Mouse (Mus musculus) heart, embryonic 15.5 days (tissue): Measurements from ENCODE around the gene Acot9. TPM values are rescaled to one million over a fixed set of nuclear protein-coding genes. Genes with fewer than 3 reads are reported as not detected.

Experiments used
- ATAC-seq: fragments of 200-750 bp; cut with Nextera tagmentation; replicated peaks from 2 replicates; pipeline ENCODE4 v1.8.0; 2017; ENCODE audit warnings: low read depth, moderate TSS enrichment; ENCODE audit not compliant: insufficient number of reproducible peaks, insufficient read depth, low FRiP score
- H3K27ac ChIP-seq: fragments of 300-500 bp; sonication (generic); 2 replicates; pipeline ENCODE4 v1.5.1; 2015; ENCODE audit warnings: mild to moderate bottlenecking, inconsistent platforms
- H3K27me3 ChIP-seq: fragments of 300-500 bp; sonication (generic); 2 replicates; pipeline ENCODE4 v1.6.1; 2015; ENCODE audit warnings: inconsistent platforms
- H3K36me3 ChIP-seq: fragments of 300-500 bp; sonication (generic); 2 replicates; pipeline ENCODE4 v1.6.1; 2015; ENCODE audit warnings: mild to moderate bottlenecking, inconsistent platforms
- H3K4me1 ChIP-seq: fragments of 300-500 bp; sonication (generic); replicated peaks from 2 replicates; pipeline ENCODE4 v1.6.1; 2015; ENCODE audit warnings: inconsistent platforms
- H3K4me2 ChIP-seq: fragments of 300-500 bp; sonication (generic); 2 replicates; pipeline ENCODE4 v1.6.1; 2015; ENCODE audit warnings: inconsistent platforms, mild to moderate bottlenecking, moderate library complexity
- H3K4me3 ChIP-seq: fragments of 300-500 bp; sonication (generic); 2 replicates; pipeline ENCODE4 v1.5.1; 2015; ENCODE audit warnings: mild to moderate bottlenecking, inconsistent platforms
- H3K9ac ChIP-seq: fragments of 300-500 bp; sonication (generic); 2 replicates; pipeline ENCODE4 v1.6.1; 2015; ENCODE audit warnings: mild to moderate bottlenecking, inconsistent platforms
- H3K9me3 ChIP-seq: fragments of 300-500 bp; sonication (generic); replicated peaks from 2 replicates; pipeline ENCODE4 v1.6.1; 2016; ENCODE audit warnings: inconsistent platforms
- WGBS: fragments of 180-500 bp; shearing (Covaris S2); methylation state at CpG from one replicate; pipeline ENCODE4 v1.1.7; 2015; ENCODE audit warnings: mixed read lengths; 5-methylcytosine and 5-hydroxymethylcytosine counted together
- polyA plus RNA-seq: library from polyadenylated mRNA; unstranded; fragments of >200 nt; fragmentation: Nextera tagmentation; extraction: Ambion mirVana; gene quantifications from 2 replicates; pipeline ENCODE4 v1.2.1, GENCODE M21; 2015

Acot9 gene
- 40.4 and 40.9 TPM in 2 replicates for polyA plus RNA-seq

DNA sequence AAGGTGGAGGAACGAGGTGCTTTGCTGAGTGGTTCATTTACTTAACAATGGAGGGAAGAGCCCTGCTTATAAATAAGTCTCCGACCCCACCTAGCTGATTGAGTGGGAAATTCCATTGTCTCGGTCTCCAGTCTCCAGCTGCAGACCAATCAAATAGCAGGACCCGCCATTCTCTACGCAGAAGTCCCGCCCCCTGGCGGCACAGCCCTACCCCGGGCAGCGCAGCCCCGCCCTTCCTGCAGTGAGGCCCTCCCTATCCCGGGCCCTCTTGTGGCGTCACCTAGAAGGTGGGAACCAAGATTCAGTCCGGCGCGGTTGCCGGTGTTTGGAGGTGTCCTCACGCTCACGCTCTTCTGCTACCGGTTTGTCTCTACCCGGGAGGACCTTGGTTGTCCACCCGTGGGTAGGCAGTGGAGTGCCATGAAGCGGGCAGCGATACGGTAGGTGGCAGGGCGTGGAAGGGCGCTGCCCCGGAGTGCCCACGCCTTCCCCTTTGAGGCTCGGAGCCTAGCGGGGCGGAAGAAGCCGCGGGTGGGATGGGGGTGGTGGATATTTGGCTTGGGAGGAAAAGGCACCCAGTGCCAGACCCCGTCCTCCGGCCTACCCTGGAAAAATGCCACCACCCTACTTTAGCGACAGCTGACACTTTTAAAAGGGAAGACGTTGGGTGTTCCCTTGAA, at the start of gene Acot9:
TSS of gene Acot9 (plus strand) at position 209 of the 680 bp plus-strand sequence.
- Histone ChIP-seq H3K4me2 (peak within 1 kb of the TSS; percentile 59), H3K4me1 (no peaks in the 10 kb centered on the region), H3K9ac (peak within 1 kb of the TSS; percentile 72), H3K27me3 (no peaks in the 10 kb centered on the region), H3K4me3 (peak within 1 kb of the TSS; percentile 69), H3K36me3 (no peaks in the 10 kb centered on the region), H3K9me3 (no peaks in the 10 kb centered on the region), H3K27ac (peak within 1 kb of the TSS; percentile 77)
- 19% methylated on average over 37 of the region's 37 CpGs for WGBS
- peak; percentile 99 for ATAC-seq

DNA sequence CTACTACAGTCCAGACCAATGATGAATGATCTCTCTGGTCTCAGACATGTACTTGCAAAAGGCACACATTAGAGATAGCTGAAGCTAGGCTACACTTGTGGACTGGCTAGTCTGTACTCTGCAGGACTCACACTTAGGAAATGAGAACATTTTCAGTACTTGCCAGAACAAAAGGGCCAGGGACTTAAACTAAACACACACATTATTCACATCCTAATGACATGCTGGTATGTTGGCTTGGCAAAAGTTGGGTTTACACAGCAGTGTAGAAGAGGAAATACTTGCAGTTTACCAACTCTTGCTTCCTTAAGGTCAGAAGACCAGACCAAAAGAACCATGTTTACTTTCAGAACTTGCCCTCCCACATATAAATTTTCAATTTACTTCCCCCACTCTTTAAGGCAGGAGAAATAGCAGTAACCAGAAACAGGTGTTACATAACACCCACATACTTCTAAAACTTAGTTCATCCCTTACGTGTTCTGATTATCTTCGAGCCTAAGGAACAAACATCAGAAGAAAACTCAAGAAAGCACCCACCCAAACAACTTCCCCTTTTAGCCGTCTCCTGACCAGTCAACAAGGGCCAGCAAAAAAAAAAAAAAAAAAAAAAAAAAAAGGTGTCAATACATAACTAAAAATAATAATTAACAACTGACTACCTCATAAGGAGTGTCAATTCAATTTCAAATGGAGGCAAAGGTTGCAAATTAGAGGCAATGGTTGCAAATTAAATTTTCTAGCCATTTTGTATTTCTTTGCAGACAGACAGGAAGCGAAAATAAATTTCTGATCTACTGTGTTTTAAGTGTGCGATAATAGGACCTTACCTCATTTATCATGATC, 47.7 kb upstream of the Acot9 start:
- Histone ChIP-seq H3K36me3 (no peaks in the 10 kb centered on the region), H3K4me3 (no peak overlapping the region), H3K27ac (no peak overlapping the region), H3K9ac (no peak overlapping the region), H3K4me2 (peak overlapping the region; percentile 58), H3K9me3 (no peaks in the 10 kb centered on the region), H3K27me3 (no peaks in the 10 kb centered on the region), H3K4me1 (no peaks in the 10 kb centered on the region)
- no peak for ATAC-seq
- WGBS = 67% methylated on average over 5 of the region's 5 CpGs

DNA sequence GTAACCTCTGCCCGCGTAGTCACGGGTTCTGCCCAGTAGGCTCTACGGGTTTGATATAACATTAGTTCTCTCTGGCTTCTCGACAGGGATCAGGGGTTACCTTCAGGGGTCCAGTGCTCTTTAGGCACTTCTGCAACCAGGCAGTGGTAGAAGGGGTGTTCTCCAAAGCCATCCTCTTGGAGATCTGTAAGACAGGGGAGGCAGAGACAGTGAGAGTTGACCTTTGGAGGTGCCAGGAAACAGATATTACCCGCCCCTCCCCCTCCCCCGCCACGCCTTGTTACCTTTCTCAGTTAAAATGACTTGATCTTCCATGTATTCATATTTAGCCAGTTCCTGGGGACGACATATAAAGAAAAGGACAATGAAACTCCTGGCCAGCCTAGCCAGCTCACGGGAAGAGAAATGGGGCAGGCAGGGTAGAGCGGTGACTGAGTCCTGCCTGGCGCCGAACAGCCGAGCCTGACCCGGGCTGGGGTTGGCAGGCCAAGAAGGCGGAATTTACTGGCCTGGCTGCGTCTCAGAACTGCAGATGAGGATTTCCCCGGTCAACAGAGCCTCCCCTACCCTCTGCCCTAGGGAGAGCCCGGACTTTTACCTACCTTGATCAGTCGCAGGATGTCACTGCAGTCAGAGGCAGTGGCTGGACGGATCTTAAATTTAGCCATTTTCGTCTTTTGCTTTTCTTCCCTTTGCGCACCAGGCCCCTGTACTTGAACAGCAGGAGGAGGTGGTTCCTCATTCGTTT, 46.6 kb upstream of the Acot9 start:
- peak; percentile 69 for ATAC-seq
- Histone ChIP-seq H3K27ac (peak overlapping the region; percentile 73), H3K36me3 (no peaks in the 10 kb centered on the region), H3K4me2 (peak overlapping the region; percentile 58), H3K9ac (peak overlapping the region; percentile 63), H3K4me1 (no peaks in the 10 kb centered on the region), H3K4me3 (peak overlapping the region; percentile 63), H3K27me3 (no peaks in the 10 kb centered on the region), H3K9me3 (no peaks in the 10 kb centered on the region)
- 20% methylated on average over 23 of the region's 24 CpGs for WGBS

DNA sequence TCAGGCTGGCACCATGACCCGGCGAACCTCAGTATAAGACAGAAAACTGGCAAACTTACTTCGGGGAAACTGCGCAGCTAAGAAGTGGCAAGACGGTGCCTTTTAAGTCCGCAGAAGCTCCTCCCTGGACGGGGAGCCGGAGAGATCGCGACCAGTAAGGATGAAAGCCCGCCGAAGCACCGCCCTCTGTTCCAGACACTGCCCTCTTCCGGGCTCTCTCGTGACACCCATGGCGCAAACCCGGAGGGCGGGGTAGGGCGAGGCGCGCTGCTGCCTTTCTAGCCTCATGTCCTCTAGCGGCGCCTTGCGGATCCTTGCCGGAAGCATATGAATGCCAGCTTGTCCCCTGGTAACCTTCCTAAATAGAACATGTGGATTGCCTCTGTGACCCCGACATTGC, 46.0 kb upstream of the Acot9 start, which contains the start of gene Sat1:
TSS of gene Sat1 (minus strand) at position 179 of the 400 bp plus-strand sequence.
- H3K4me1 ChIP-seq = no peaks in the 10 kb centered on the region
- peak within 1 kb of the TSS; percentile 63 for H3K9ac ChIP-seq
- H3K36me3 ChIP-seq = no peaks in the 10 kb centered on the region
- peak within 1 kb of the TSS; percentile 63 for H3K4me3 ChIP-seq
- no peaks in the 10 kb centered on the region for H3K9me3 ChIP-seq
- 13% methylated on average over 26 of the region's 26 CpGs for WGBS
- H3K4me2 ChIP-seq = peak within 1 kb of the TSS; percentile 58
- peak; percentile 98 for ATAC-seq
- H3K27ac ChIP-seq = peak within 1 kb of the TSS; percentile 73
- no peaks in the 10 kb centered on the region for H3K27me3 ChIP-seq

DNA sequence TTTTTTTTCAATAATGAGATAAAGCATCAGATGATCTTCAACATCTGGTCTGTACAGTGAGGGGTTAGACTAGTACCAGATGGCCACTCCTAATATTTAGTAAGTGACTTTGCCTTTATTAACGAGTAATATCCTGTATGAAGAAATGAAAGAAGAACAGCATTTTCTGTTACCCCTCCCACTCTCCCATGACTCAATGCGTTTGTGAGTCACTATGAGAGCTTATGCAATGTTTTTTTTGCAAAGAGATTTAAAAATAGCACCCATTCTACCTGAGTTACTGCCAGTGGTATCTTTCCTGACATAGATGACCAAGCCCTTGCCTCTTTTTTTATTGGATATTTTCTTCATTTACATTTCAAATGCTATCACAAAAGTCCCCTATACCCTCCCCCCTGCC, 44.0 kb upstream of the Acot9 start:
- H3K4me2 ChIP-seq = no peak overlapping the region
- WGBS = 41% methylated on average over 2 of the region's 2 CpGs

DNA sequence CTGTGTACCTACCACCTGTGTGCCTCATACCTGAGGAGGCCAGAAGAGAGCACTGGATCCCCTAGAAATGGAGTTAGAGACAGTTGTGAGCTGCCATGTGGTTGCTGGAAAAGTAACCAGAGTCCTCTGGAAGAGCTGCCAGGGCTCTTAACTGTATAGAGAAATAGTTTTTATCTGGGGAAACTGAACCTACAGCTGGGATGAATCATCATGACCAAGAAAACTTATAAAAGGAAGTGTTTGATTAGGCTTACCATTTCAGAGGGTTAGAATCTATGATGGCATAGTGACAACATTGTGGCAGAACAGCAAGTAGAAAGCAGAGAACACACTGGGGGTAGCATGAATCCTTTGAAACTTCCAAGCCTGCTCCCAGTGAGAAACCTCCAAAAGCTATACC, 5.4 kb upstream of the Acot9 start:
- no peak for ATAC-seq
- Histone ChIP-seq H3K4me2 (no peak overlapping the region), H3K27ac (no peak overlapping the region), H3K36me3 (no peaks in the 10 kb centered on the region), H3K27me3 (no peaks in the 10 kb centered on the region), H3K4me3 (no peak overlapping the region), H3K9me3 (no peaks in the 10 kb centered on the region), H3K9ac (no peak overlapping the region), H3K4me1 (no peaks in the 10 kb centered on the region)

More for the DNA sequence above, 44.0 kb upstream of the Acot9 start:
- no peaks in the 10 kb centered on the region for H3K27me3 ChIP-seq
- no peak overlapping the region for H3K9ac ChIP-seq
- no peak overlapping the region for H3K4me3 ChIP-seq
- H3K4me1 ChIP-seq = no peaks in the 10 kb centered on the region
- ATAC-seq = no peak
- H3K9me3 ChIP-seq = no peaks in the 10 kb centered on the region
- H3K36me3 ChIP-seq = no peaks in the 10 kb centered on the region
- H3K27ac ChIP-seq = no peak overlapping the region

DNA sequence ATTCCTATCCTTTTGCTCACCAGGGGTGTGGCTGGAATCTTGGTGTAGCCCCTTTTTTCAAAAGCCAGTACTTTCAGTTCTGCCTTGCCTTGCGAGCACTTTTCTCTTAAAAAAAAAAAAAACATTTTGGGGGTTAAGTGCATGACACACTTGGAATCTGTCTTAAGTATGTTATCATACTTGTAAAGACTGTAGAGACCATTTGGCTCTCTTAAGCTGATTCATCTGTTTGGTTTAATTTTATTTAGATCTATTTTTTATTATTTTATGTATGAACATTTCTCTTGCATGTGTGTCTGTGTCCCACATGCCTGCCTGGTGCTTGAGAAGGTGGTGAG, 641 bp downstream of the Acot9 start:
- 14% methylated on average over 1 of the region's 1 CpGs for WGBS
- peak overlapping the region; percentile 59 for H3K4me2 ChIP-seq
- no peaks in the 10 kb centered on the region for H3K9me3 ChIP-seq
- H3K4me1 ChIP-seq = no peaks in the 10 kb centered on the region
- peak overlapping the region; percentile 77 for H3K27ac ChIP-seq
- H3K9ac ChIP-seq = peak overlapping the region; percentile 72
- no peaks in the 10 kb centered on the region for H3K27me3 ChIP-seq
- ATAC-seq = no peak
- H3K36me3 ChIP-seq = no peaks in the 10 kb centered on the region
- peak overlapping the region; percentile 69 for H3K4me3 ChIP-seq

DNA sequence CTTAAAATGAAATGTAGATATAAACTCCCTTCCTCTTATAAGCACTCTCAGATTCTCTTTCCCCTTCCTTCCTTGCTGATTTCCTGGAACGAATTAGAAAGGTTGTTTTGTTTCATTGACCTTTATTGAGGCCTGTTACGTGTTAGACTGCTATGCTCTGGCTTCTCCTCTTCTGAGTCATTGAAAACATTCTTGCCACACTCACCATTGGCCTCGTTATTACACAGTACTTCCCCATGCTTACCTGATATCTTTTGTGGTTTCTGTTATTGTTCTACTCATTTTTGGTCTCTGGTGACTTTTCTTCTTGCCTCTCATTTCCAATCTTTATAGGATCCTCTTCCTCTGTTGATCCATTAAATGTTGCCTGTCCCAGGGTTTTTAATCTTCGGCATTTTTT, 16.2 kb downstream of the Acot9 start:
- Histone ChIP-seq H3K4me2 (no peak overlapping the region), H3K9me3 (no peaks in the 10 kb centered on the region), H3K27ac (no peak overlapping the region), H3K4me1 (no peaks in the 10 kb centered on the region), H3K4me3 (no peak overlapping the region), H3K9ac (no peak overlapping the region), H3K36me3 (no peaks in the 10 kb centered on the region; the same call in 1 of the 2 replicates), H3K27me3 (no peaks in the 10 kb centered on the region)
- WGBS = 70% methylated on average over 4 of the region's 4 CpGs
- no peak for ATAC-seq

DNA sequence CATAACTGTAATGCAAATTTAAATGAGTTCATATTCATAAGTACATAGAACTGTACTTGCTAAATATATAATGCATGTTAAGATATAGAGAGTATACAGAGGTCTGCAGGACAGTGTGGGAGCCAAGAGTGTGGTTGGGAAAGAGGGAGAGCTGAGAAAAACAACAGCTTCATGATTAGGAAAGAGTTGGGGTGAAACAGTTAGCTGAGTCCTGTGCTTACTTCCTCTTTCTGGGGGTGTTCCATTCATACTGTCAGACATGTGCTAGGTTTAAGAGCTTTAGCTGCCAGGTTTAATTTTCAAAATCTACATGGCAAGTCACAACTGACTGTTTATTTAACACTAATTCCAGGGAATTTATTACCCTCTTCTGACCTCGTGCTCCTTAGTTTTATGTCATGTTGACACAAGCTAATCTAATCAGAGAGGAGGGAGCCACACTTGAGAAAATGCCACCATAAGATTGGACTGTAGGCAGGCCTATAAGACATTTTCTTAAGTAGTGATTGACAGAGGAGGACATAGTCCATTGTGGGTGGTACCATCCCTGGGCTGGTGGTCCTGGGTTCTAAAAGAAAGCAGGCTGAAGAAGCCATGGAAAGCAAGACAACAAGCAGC, 18.3 kb downstream of the Acot9 start:
- no peak for ATAC-seq
- Histone ChIP-seq H3K4me2 (no peak overlapping the region), H3K4me3 (no peak overlapping the region), H3K36me3 (no peaks in the 10 kb centered on the region), H3K9ac (no peak overlapping the region), H3K27ac (no peak overlapping the region), H3K9me3 (no peaks in the 10 kb centered on the region), H3K4me1 (no peaks in the 10 kb centered on the region), H3K27me3 (no peaks in the 10 kb centered on the region)
- WGBS = 32% methylated on average over 1 of the region's 1 CpGs

DNA sequence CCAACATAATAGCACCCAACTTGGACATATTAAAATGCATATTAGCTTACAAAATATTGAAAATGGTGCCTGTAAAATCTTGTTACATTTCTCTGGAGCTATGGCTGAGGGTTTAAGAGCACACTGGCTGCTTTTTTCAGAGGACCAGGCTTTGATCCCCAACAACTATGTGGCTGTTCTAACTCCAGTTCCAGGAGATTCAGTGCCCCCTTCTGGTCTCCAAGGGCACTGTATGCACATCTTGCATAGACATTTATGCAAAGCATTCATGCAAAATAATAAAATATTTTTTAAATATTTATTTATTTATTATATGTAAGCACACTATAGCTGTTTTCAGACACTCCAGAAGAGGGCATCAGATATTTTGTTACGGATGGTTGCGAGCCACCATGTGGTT, 44.1 kb downstream of the Acot9 start:
- 85% methylated on average over 2 of the region's 2 CpGs for WGBS
- no peaks in the 10 kb centered on the region for H3K27me3 ChIP-seq
- H3K27ac ChIP-seq = no peak overlapping the region
- H3K9ac ChIP-seq = no peak overlapping the region
- no peak for ATAC-seq
- no peaks in the 10 kb centered on the region for H3K4me1 ChIP-seq
- H3K36me3 ChIP-seq = no peaks in the 10 kb centered on the region
- H3K9me3 ChIP-seq = no peaks in the 10 kb centered on the region
- H3K4me3 ChIP-seq = no peak overlapping the region
- H3K4me2 ChIP-seq = no peak overlapping the region

DNA sequence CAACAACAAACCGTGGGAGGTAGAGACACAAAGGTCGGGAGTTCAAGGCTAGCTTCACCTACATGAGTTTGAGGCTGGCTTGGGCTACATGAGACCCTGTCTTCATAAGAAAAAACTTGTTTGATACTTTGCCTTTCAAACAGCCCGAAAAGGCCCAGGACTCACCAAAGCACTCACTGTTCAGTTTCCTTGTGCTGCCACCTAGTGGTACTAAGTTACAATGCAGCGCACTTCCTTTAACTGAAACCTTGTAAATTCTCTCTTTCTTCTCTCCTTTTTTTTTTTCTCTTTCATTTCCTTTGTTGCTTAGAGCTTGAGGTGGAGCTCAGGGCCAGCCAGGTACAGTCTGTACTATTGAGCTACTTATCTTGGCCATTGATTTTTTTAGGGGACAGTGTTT, 55.8 kb downstream of the Acot9 start:
- Histone ChIP-seq H3K4me1 (no peaks in the 10 kb centered on the region), H3K4me3 (no peak overlapping the region), H3K27me3 (no peaks in the 10 kb centered on the region), H3K36me3 (no peaks in the 10 kb centered on the region), H3K4me2 (no peak overlapping the region), H3K9ac (no peak overlapping the region), H3K27ac (no peak overlapping the region), H3K9me3 (no peaks in the 10 kb centered on the region)
- ATAC-seq = no peak
- 37% methylated on average over 4 of the region's 4 CpGs for WGBS
